Mouse (Mus musculus) gastrocnemius, adult 8-10 months (tissue): ENCODE results near the gene Slc28a1. TPM values are rescaled to one million over a fixed set of nuclear protein-coding genes. Genes with fewer than 3 reads are reported as not detected.
A peak's percentile ranks its signal among the peaks of the same experiment; 100 is the strongest.

Experiments used
- DNase-seq, 2 experiments: peaks; one replicate each; pipeline ENCODE4 v3.0.0; 2022; ENCODE audit warnings: low spot score in 2 of 2
- total RNA-seq, 4 experiments: library from RNA; stranded (reverse); gene quantifications; 2 replicates each; pipeline ENCODE4 v1.2.4; 2022

Slc28a1 gene
- total RNA-seq, 4 experiments from 2014 or later: 0.07 to 0.25 (median 0.14) TPM

DNA sequence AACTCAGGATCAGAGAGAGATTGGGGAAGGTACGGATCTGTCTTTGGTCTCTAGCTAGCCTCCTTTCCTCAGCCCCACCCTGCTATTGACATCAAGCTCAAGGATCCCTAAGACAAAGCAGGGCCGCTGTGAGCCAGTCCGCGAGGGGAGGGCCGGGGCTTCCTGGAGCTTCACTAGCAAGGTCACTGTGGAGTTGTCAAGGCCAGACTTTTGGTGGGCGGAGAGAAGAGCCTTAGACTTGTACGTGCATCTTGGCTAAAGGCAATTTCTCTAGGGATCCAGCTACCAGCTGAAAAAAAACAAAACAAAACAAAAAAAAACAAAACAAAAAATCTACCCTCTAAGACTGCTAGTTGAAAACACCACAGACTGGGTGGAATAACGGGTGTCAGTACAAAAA, 97.2 kb downstream of the Slc28a1 start:
- peak in 1 of 2 experiments; percentile 24 for DNase-seq

DNA sequence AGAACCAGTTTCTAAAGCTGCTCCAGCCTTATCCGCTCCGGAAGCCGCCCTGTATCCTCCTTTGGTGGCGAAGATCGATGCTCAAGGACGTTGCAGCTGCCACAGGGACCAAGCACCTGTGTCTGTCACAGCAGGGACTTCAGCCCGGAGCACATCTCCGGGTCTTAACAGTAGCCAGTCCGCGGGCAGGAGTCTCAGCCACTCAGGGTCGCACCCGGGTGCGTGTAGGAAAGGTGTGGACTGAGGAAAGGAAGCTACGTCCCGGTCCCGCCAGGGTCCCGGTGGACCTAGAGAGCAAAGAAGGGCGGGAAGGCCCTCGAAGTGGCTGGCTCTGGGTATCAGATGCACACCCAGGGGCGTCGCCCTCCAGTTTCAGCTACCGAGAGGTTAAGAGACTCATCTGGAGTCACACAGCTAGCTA, 97.7 kb downstream of the Slc28a1 start:
- peak; percentile 51 to 55 for DNase-seq

DNA sequence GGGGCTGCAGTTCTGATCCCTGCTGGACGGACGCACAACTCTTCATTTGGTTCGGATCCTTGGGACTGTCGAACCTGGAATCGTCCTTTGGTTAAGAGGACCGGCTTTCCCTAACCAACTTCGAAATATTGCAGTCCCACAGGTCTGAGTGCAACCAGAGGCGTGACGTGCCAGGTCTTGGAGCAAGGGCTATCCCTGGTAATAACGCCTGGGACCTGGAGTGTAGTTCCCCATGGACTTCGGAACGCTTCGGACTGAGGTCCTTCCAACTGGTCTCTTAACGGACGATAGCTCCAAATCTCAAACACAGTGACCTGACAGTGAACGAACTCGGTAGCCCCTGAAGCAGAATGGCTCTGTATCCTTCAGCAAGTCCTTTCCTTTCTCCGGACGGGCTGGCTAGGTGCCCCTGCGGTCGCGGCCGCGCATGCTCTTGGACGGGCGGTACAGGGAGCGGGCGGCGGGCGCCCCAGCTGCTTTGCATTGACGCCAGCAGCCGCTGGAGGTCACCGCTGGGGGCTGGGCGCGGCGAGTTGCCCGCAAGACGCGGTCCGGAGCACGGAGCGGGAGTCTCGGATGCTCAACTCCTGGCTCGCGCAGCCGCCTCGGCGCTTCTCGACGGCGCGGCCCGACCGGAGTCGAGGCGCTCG, 98.2 kb downstream of the Slc28a1 start:
- peak; percentile 94 to 95 for DNase-seq

DNA sequence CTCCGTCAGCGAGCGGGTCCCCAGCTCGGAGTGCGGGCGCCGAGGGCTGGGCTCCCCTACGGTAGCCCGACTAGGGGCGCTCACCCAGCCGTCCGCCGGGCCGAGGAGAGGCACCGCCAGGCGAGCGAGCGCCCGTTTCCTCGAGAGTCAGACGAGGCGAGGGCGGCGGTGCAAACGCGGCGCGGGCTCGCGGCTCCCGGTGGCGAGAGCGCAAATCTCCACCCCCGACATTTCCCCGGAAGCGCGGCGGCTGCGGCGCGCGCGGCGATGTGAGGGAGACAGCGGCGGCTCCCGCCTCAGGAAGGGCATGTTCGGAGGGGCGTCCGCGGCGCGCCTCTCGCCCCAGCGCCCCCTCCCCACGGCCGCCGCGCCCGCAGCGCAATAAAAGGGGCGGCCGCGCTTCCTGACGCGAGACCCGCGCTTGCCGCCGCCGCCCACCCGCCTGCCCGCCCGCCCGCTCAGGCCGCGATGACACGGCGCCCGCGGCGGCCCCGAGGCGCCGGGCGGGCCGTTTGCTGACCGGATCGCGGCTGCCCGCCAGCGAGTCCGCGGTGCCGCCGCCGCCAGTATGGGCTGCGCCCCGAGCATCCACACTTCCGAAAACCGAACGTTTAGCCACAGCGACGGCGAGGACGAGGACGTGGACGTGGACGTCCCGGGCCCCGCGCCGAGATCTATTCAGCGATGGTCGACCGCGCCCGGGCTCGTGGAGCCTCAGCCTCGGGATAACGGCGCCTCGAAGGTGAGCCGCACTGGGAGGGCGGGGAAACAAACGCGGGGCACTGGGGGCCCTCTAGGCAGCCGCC, 99.0 kb downstream of the Slc28a1 start, which contains the start of gene Pde8a:
Gene Pde8a, plus strand, starts transcription at position 250 of the 806 bp plus-strand sequence.
- DNase-seq: peak; percentile 12 to 19

DNA sequence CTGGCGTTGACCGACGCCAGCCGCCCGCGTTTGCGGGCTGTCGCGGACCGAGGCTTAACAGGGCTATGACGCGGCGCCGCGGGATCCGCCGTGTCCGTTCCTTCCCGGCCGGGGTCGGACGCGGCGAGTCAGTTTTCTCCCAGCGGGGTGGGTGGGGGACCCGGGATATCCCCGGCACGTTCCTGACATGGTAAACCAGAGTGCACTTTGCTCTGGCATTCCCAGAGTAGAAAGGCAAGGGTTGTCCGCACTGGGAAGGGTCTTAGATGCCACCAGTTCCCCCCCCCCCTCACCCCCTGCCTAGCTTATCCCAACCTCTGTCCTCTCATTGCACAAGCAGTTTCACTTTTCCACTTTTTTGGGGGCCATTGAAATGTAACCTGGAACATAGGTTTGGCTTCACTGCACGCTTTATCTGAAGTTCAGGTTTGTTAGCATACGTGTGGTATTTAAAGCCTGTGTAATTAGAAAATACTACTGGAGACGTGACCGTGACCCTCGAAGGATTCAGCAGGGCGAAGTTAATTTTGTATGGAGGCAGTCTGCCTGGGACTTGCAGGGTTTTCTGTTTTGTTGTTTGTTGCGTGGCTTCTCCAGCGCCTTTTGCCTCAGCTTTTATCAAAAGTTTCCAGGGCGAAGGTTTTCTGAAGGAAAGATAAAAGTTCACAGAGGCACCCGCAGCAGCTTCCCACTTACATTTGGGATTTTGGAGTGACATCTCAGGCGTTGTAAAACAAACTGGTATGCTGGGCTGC, 99.7 kb downstream of the Slc28a1 start:
- no peak for DNase-seq

DNA sequence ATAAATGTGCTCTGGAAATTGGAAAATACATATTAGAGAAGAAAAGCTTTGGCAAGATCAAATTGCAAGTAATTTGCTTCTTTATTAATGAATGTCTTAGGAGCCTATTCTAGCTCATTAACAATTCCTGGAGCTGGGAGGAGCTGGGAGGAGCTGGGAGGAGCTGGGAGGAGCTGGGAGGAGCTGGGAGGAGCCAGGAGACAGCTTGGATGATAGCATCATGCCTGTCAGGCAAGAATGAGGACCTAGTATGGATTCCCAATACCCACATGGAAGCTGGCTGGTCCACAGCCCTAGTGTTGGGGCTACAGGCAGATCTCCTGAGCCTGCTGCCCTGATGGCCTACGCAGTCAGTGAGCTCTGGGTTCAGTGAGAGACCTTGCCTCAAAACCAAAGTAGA, 101.4 kb downstream of the Slc28a1 start:
- DNase-seq: no peak

DNA sequence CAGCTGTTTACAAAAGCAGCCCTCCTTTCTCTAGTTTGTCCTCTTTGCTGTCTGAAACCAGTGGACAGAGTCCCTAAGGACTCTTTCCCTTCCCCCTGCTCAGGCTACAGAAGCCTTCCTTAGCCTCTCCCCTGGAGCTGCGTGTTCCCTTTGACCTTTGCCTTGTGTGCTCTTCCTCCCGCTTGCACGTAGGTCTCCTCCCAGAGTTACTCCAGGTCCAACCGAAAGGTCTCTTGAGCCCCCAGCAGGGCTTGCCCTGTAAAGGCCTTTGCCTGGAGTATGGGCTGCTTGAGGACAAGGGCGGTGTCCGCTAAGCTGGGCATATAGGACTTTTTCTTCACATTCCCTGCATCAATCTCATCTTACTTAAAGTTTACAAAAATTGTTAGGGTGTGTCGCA, 104.7 kb downstream of the Slc28a1 start:
- DNase-seq: no peak

Other genes starting within 250 kb of the Slc28a1 start
- gene Wdr73, start 213.5 kb upstream of the Slc28a1 start, total RNA-seq: 1 to 10 TPM; 2.4 to 6.0 (median 3.8) TPM
- gene Nmb, start 209.7 kb upstream of the Slc28a1 start, total RNA-seq: 1 to 10 TPM; 2.4 to 5.0 (median 4.0) TPM
- 10 to 100 TPM; 24.9 to 33.7 (median 25.5) TPM for gene Sec11a, start 167.0 kb upstream of the Slc28a1 start, total RNA-seq
- 10 to 100 TPM in 3 of 4 experiments, 1 to 10 TPM in 1; 9.1 to 14.1 (median 12.1) TPM for gene Zfp592, start 121.1 kb upstream of the Slc28a1 start, total RNA-seq
- 100 to 1,000 TPM; 273 to 345 (median 299) TPM for gene Alpk3, start 57.2 kb upstream of the Slc28a1 start, total RNA-seq
- 10 to 100 TPM in 2 of 4 experiments, 1 to 10 TPM in 2; 9.0 to 12.5 (median 9.9) TPM for gene Pde8a, start 98.8 kb downstream of the Slc28a1 start, total RNA-seq
- 100 to 1,000 TPM; 756 to 885 (median 813) TPM for gene Rps17, start 230.5 kb downstream of the Slc28a1 start, total RNA-seq